Mouse (Mus musculus) kidney, embryonic 16.5 days (tissue): ENCODE measurements around the gene Fez1. TPM values are rescaled to one million over a fixed set of nuclear protein-coding genes. Genes with fewer than 3 reads are reported as not detected.

Experiments used
- ATAC-seq: fragments of 200-750 bp; cut with Nextera tagmentation; 2 replicates; pipeline ENCODE4 v1.8.0; 2017; ENCODE audit warnings: moderate TSS enrichment; ENCODE audit not compliant: low FRiP score, low TSS enrichment
- H3K27ac ChIP-seq: fragments of 300-500 bp; sonication (generic); 2 replicates; pipeline ENCODE4 v1.5.1; 2014; ENCODE audit warnings: low read length
- H3K27me3 ChIP-seq: fragments of 300-500 bp; sonication (generic); 2 replicates; pipeline ENCODE4 v1.6.1; 2014; ENCODE audit warnings: low read length, control low read depth, mixed read lengths; ENCODE audit not compliant: insufficient read depth
- H3K36me3 ChIP-seq: fragments of 300-500 bp; sonication (generic); 2 replicates; pipeline ENCODE4 v1.6.1; 2014; ENCODE audit warnings: low read length, control low read depth, mixed read lengths; ENCODE audit not compliant: insufficient read depth
- H3K4me1 ChIP-seq: fragments of 300-500 bp; sonication (generic); 2 replicates; pipeline ENCODE4 v1.6.1; 2014; ENCODE audit warnings: low read length, control low read depth, mixed read lengths; ENCODE audit not compliant: insufficient read depth
- H3K4me2 ChIP-seq: fragments of 300-500 bp; sonication (generic); replicated peaks from 2 replicates; pipeline ENCODE4 v1.6.1; 2014; ENCODE audit warnings: low read depth, low read length
- H3K4me3 ChIP-seq: fragments of 300-500 bp; sonication (generic); 2 replicates; pipeline ENCODE4 v1.5.1; 2014; ENCODE audit warnings: mild to moderate bottlenecking, low read length
- H3K9ac ChIP-seq: fragments of 300-500 bp; sonication (generic); replicated peaks from 2 replicates; pipeline ENCODE4 v1.6.1; 2014; ENCODE audit warnings: low read length
- H3K9me3 ChIP-seq: fragments of 300-500 bp; sonication (generic); 2 replicates; pipeline ENCODE4 v1.6.1; 2016; ENCODE audit warnings: low read length, control low read depth
- WGBS: fragments of 180-500 bp; shearing (Covaris S2); extraction: QIAGEN DNeasy Blood & Tissue Kit; methylation state at CpG from one replicate; pipeline ENCODE4 v1.1.7; 2014; 5-methylcytosine and 5-hydroxymethylcytosine counted together
- polyA plus RNA-seq: library from polyadenylated mRNA; unstranded; fragments of >200 nt; fragmentation: Nextera tagmentation; extraction: Ambion mirVana; gene quantifications from 2 replicates; pipeline ENCODE4 v1.2.1, GENCODE M21; 2015

The Fez1 gene
- polyA plus RNA-seq, 1 experiment from 2014 or later = 4.9 TPM

GRCm38 (mm10) chr9:36883569-36883968, 61.9 kb downstream of the Fez1 start:
- H3K4me2 ChIP-seq = no peak overlapping the region
- WGBS = 53% methylated on average over 3 of the region's 3 CpGs
- H3K27ac ChIP-seq = no peak overlapping the region
- no peaks in the 10 kb centered on the region for H3K4me1 ChIP-seq
- no peaks in the 10 kb centered on the region for H3K36me3 ChIP-seq
- ATAC-seq = no peak
- H3K27me3 ChIP-seq = no peaks in the 10 kb centered on the region
- no peak overlapping the region for H3K4me3 ChIP-seq
- H3K9me3 ChIP-seq = no peaks in the 10 kb centered on the region
- no peak overlapping the region for H3K9ac ChIP-seq

- H3K27me3 ChIP-seq = no peaks in the 10 kb centered on the region
- ATAC-seq = no peak
- H3K4me1 ChIP-seq = no peaks in the 10 kb centered on the region
- whole genome bisulfite sequencing = 69% methylated on average over 3 of the region's 3 CpGs
- H3K4me2 ChIP-seq = no peak overlapping the region
- no peak overlapping the region for H3K9ac ChIP-seq
- H3K9me3 ChIP-seq = no peaks in the 10 kb centered on the region
- no peak overlapping the region for H3K4me3 ChIP-seq
- no peaks in the 10 kb centered on the region for H3K36me3 ChIP-seq
- no peak overlapping the region for H3K27ac ChIP-seq
These were observed 63.6 kb downstream of the Fez1 start for GRCm38 (mm10) chr9:36885237-36885636.

GRCm38 (mm10) chr9:36890552-36890951, 68.9 kb downstream of the Fez1 start:
- Histone ChIP-seq H3K36me3 (no peaks in the 10 kb centered on the region), H3K9me3 (no peaks in the 10 kb centered on the region), H3K9ac (no peak overlapping the region), H3K4me2 (no peak overlapping the region), H3K4me3 (no peak overlapping the region), H3K4me1 (no peaks in the 10 kb centered on the region), H3K27ac (no peak overlapping the region), H3K27me3 (no peaks in the 10 kb centered on the region)
- no peak for ATAC-seq
- 26% methylated on average over 4 of the region's 4 CpGs for WGBS

- no peak for ATAC-seq
These were observed 71.8 kb downstream of the Fez1 start for GRCm38 (mm10) chr9:36893413-36893990.

GRCm38 (mm10) chr9:36894242-36894641, 72.6 kb downstream of the Fez1 start:
- Histone ChIP-seq H3K9ac (no peak overlapping the region), H3K4me3 (no peak overlapping the region), H3K4me1 (no peaks in the 10 kb centered on the region), H3K27ac (no peak overlapping the region), H3K9me3 (no peaks in the 10 kb centered on the region), H3K4me2 (no peak overlapping the region), H3K27me3 (no peaks in the 10 kb centered on the region), H3K36me3 (no peaks in the 10 kb centered on the region)
- WGBS = 91% methylated on average over 7 of the region's 7 CpGs
- no peak for ATAC-seq

More at GRCm38 (mm10) chr9:36893413-36893990, 71.8 kb downstream of the Fez1 start:
- no peaks in the 10 kb centered on the region for H3K27me3 ChIP-seq
- no peaks in the 10 kb centered on the region for H3K36me3 ChIP-seq
- WGBS = 80% methylated on average over 6 of the region's 6 CpGs
- H3K27ac ChIP-seq = no peak overlapping the region
- H3K4me3 ChIP-seq = no peak overlapping the region
- no peak overlapping the region for H3K4me2 ChIP-seq
- H3K4me1 ChIP-seq = no peaks in the 10 kb centered on the region
- no peak overlapping the region for H3K9ac ChIP-seq
- H3K9me3 ChIP-seq = no peaks in the 10 kb centered on the region

GRCm38 (mm10) chr9:36895009-36895693, 73.5 kb downstream of the Fez1 start:
- Histone ChIP-seq H3K36me3 (no peaks in the 10 kb centered on the region), H3K4me3 (no peak overlapping the region), H3K27ac (no peak overlapping the region), H3K9ac (no peak overlapping the region), H3K9me3 (no peaks in the 10 kb centered on the region), H3K4me2 (no peak overlapping the region), H3K4me1 (no peaks in the 10 kb centered on the region), H3K27me3 (no peaks in the 10 kb centered on the region)
- ATAC-seq = peak; percentile 61; the same call in 1 of the 2 replicates
- 85% methylated on average over 8 of the region's 8 CpGs for WGBS

GRCm38 (mm10) chr9:36898560-36898959, 76.9 kb downstream of the Fez1 start:
- 94% methylated on average over 3 of the region's 3 CpGs for WGBS

GRCm38 (mm10) chr9:36900464-36900863, 78.8 kb downstream of the Fez1 start:
- H3K27me3 ChIP-seq = no peaks in the 10 kb centered on the region
- H3K4me3 ChIP-seq = no peak overlapping the region
- H3K4me1 ChIP-seq = no peaks in the 10 kb centered on the region
- 89% methylated on average over 4 of the region's 4 CpGs for WGBS
- ATAC-seq = no peak
- no peaks in the 10 kb centered on the region for H3K36me3 ChIP-seq
- H3K9me3 ChIP-seq = no peaks in the 10 kb centered on the region
- H3K27ac ChIP-seq = no peak overlapping the region
- H3K4me2 ChIP-seq = no peak overlapping the region
- H3K9ac ChIP-seq = no peak overlapping the region

More at GRCm38 (mm10) chr9:36898560-36898959, 76.9 kb downstream of the Fez1 start:
- Histone ChIP-seq H3K4me3 (no peak overlapping the region), H3K4me2 (no peak overlapping the region), H3K9ac (no peak overlapping the region), H3K27me3 (no peaks in the 10 kb centered on the region), H3K9me3 (no peaks in the 10 kb centered on the region), H3K4me1 (no peaks in the 10 kb centered on the region), H3K27ac (no peak overlapping the region), H3K36me3 (no peaks in the 10 kb centered on the region)
- ATAC-seq = no peak

GRCm38 (mm10) chr9:36905452-36905851, 83.8 kb downstream of the Fez1 start:
- Histone ChIP-seq H3K4me2 (no peak overlapping the region), H3K4me1 (no peaks in the 10 kb centered on the region), H3K36me3 (no peaks in the 10 kb centered on the region), H3K9ac (no peak overlapping the region), H3K4me3 (no peak overlapping the region), H3K27me3 (no peaks in the 10 kb centered on the region), H3K9me3 (no peaks in the 10 kb centered on the region), H3K27ac (no peak overlapping the region)
- 58% methylated on average over 4 of the region's 4 CpGs for WGBS
- 0 out of 2 replicates have a peak, but pooled peaks have one; percentile 39 for ATAC-seq

GRCm38 (mm10) chr9:36916362-36916761, 94.7 kb downstream of the Fez1 start:
- peaks cover 10% of the 10 kb centered on the region for H3K4me1 ChIP-seq
- no peaks in the 10 kb centered on the region for H3K36me3 ChIP-seq
- H3K4me2 ChIP-seq = peak overlapping the region; percentile 36
- H3K9ac ChIP-seq = no peak overlapping the region
- no peaks in the 10 kb centered on the region for H3K9me3 ChIP-seq
- no peaks in the 10 kb centered on the region for H3K27me3 ChIP-seq
- H3K4me3 ChIP-seq = no peak overlapping the region
- 4% methylated on average over 6 of the region's 6 CpGs for WGBS
- peak overlapping the region; percentile 47; the same call in 1 of the 2 replicates for H3K27ac ChIP-seq
- peak; percentile 79; the same call in 1 of the 2 replicates for ATAC-seq
